Mouse (Mus musculus) 3134 (cell line): ENCODE measurements at regions not wholly inside any gene's neighbourhood (a gene's known extent, or its start where the extent isn't known, plus 50 kb on each side); places are given as distances from the start of the nearest gene placed in this dataset.

ENCODE experiments used
- DNase-seq: peaks from one replicate; pipeline ENCODE4 v3.0.0-alpha.2; 2011; ENCODE audit warnings: low spot score; ENCODE audit not compliant: insufficient read length; ENCODE audit errors: extremely low read depth

DNA sequence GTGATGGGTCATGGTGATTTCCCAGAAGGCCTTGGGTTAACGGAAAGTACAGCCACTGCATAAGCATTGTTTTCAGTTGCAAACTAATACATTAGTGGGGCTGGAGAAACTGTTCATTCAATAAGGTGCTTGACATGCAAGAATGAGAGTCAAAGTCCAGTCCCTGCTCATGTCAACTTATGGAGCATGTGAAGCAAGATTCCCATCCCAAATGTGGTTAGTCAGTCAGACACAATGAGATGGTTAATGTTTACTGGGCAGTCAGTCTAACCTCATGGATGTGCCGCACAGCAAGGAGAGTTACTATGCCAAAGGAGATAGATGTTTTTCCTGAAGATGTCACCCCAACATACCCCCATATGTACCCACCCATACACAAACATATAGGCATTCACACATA, 993.8 kb upstream of the Jmjd1c start:
- no peak for DNase-seq

DNA sequence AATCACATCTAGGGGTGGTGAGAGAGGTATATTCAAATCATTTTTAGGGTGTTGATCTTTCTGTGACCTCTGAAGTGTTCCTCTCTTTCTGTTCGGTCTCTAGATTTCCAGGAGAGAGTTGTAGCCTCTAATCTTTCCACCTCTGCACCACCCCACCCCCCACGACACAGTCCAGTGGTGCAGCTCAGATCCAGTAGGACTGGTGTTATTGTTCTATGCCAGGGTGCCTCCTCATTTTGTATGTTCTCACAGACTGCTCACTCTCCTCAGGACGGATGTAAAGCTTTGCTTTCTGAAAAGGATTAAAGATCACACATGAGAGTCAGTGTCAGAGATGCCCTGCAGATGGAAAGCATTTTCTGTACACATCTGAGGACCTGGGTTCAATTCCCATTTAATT, 964.6 kb upstream of the Jmjd1c start:
- DNase-seq = no peak

DNA sequence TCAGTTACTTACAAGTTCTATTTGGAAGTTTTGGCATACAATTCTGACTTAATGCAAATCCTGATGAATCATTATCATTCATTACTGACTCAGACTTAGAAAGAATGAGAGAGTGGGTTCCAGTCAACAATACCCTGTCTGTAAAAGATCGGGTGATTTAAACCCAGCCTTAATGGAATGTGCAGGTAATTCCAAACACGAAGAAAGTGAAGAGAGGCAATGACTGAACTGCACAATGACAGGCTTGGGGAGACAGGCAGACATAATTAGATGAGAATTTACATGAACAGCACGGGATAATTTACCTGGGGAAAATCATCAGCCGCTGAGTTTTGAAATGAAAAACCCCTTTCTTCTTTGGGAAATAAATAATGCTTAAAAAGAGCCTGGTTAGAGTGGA, 963.9 kb upstream of the Jmjd1c start:
- DNase-seq = no peak

DNA sequence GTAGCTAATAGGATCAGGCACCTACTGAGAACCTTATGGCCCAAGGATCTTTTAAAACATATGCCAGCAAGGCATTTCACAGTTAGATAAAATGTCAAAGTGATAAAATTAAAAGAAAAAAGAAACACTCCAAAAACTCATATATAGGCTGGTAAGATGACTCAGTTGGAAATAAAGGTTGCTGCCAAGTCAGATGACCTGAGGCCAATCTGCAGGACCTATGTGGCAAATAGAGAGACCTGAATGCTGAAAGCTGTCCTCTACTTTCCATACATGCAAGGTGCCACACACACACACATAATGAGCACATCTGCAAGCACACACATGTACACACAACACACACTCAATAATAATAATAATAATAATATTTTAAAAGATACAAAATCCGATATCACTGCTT, 953.5 kb upstream of the Jmjd1c start:
- DNase-seq = no peak

DNA sequence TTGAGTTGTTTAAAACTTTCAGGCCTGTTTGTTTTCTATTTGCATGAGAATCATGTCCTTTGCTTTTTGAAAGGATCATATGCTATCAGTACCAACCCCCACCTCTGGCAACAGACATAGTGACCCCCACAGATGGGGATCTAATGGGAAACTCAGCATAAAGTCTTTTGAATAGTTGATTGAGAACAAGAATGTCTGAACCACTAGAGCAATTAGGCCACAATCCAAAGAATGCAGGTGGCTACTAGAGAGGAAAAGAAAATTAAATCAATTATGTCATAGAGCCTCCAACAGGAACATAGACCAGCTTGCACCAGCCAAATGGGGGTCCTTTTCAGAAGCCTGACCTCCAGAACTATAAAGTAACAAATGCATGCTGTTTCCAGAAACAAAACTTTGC, 953.0 kb upstream of the Jmjd1c start:
- DNase-seq = no peak

DNA sequence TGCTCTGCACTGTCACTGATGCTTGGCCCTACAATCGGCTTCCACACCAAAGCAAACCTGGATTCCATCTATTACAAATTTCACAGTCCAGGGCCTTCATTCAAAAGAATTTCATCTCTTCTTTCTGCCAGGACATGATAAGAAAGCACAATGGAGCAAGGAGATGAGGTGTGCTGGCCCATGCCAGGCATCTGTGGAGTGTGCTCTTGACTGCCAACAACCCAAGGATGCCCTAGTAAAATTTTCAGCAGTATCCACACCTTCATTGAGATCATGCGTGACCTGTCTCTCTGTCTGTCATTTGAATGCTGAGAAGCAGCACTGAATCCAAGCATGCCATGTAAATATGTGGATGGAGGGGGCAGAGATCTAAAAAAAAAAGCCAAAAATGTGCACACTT, 945.0 kb upstream of the Jmjd1c start:
- DNase-seq = no peak

DNA sequence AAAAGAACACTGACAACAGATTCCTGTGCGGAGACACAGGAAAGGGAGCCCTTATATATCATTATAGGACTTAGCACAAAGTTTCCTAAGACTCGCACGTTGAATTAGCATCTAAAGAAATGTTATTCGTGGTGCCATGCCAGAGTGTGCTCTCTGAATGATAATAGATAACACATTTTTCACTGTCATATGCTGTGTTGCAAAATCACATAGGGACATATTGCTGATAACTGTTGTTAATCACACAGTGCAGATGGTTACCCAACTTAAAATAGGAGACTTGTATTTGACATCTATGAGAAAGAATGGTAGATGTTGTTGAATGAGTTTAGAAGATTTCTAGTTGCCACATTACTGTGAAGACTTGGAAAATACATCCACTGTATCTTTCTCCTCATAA, 943.1 kb upstream of the Jmjd1c start:
- DNase-seq = no peak

DNA sequence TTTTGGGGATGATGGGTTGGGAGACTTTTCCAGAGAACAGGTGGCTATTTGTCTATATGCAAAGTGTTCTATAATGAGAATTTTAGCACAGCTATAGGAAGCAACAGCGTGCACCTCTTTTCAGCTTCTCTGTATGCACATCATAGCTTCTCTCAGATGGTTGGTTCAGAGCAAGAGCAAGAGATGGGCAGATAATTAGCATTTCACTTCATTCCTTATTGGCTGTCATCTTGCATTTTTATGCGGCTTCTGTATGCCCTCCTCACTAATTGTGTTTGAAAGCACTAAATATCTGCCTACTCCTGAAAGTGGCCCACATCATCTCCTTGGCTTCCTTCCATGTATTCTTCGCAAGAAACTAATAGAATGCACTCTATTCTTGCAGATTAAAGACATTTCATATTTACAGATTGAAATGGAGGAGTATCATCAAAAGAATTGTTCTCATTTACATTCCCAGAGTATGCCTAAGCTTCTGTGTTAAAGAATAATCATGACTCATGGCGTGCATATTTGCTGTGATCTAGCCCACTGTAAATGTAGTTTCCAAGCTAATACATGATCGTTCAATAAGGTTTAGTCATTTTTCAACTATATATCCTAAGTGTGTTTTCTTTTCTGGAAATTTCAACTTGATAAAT, 934.9 kb upstream of the Jmjd1c start:
- no peak for DNase-seq

DNA sequence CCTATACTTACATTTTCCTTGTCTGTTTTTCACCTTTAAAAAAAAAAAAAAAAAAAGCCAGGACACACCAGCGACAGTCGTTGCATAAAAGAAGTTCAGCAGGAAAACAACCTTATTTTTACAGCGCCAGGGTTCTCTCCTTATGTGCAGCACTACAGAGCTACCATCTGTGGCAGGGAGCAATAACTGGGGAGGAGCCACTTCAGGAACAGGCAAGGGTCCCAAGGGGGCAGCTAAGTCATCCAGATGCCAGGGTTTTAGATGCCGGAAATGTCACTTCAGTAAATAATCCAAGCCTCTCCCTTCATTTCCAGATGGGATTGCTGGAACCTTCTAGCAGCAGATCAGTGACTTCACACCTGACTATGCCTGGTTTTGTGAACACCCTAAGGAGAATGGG, 923.1 kb upstream of the Jmjd1c start:
- no peak for DNase-seq

DNA sequence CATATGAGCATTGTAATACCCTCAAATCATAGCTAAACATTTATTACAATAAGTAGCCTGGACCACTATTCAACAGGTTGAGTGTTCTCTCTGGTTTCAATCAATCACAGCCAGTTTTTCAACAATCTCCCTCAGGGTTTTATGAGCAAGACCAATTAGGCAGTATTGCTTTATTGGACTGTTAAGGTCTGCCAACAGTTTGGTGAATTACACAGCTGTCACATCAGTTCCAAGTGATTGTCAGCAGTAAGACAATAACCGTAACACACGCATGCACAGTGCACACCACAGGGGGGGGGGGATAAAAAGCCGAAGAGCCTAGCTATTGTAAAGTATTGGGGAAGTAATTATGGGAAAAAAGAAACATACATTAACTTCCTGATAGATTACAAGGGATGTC, 918.6 kb upstream of the Jmjd1c start:
- DNase-seq = no peak

DNA sequence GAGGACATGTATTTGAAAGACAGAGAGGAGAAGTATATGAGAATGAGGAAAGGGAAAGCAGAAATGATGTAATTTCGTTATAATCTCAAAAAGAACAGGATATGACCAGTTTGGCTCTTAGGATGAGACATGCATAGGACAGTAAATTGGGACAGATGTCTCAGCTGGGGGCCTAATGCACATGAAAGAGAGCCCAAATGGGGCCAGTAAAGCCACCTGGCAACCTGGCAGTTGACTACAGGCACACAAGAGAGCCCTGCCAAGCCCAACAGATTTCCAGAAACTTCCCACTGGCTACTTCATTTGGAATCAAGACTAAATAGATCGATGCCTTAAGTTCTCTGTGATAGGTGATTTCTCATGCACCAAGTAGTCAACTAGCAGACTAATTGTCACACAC, 914.7 kb upstream of the Jmjd1c start:
- DNase-seq = no peak

DNA sequence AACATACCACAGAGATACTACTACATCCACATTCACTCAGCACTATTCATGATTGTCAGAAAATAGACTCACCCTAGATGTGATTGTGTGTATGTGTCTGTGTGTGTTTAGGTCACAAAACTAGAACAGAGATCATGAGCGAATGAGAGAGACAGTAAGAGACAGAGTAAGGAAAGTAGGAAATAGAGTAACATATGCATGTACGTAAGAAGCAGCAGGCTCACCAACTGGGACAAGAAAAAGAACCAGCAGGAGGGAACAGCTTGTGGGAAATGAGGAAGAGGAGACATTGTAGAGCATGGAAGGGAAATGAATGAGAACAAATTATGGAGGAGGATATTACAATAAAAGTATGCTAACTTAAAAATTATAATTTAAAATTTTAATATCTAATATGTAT, 912.9 kb upstream of the Jmjd1c start:
- no peak for DNase-seq

DNA sequence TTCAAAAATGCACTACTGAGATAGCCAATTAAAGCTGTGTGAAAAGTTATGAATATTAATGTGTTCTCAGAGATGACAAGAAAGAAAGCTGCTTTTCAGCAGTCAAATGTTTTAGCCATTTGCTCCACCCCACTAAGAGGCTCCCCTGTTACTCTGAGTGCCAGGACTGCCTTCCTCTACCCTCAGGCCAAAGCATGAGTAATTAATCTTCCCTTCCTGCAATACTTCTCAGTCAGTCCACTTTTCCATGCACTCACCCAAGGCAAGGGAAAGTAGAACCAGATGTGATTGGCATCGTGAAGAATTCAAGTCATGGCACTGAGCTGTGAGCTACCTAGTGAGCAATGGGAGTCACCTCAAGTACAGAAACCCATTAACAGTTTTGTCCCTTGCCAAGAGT, 908.9 kb upstream of the Jmjd1c start:
- DNase-seq = no peak

DNA sequence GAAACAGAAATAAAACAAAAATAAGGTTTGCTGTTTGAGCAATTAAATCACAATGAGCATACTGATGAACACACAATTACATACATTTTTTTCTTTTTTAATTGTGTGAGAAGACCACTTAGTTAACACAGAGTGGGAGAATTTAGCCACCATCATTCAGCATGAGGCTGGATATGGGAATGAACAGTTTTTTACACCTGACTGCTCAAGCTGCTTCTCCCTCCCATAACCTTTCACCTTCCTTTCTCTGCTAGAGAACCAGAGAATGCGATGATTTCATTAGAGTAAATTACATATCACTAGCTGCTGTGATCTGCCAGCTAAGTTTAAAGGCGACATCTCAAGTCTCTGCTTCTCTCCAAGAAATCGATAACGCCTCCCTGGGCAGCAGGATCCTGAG, 894.8 kb upstream of the Jmjd1c start:
- DNase-seq = no peak

DNA sequence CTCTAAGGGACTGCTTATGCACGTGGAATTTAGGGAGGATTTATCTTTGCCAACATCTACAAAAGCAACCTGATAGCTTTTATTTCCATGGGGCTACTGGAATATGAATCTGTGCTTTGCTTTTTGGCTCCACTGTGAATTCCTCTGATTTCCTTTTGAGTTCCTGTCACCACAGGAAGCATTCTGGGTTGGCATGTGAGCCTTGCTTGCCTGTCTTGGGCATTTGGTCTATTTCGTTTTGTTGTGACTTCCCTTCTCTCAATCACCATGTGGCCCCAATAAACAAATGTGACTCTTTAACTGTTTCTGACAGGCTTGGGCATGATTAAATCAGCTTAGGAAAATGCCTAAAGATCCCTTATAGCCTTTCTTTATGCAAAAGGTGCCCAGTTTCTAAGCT, 867.8 kb upstream of the Jmjd1c start:
- DNase-seq = no peak

DNA sequence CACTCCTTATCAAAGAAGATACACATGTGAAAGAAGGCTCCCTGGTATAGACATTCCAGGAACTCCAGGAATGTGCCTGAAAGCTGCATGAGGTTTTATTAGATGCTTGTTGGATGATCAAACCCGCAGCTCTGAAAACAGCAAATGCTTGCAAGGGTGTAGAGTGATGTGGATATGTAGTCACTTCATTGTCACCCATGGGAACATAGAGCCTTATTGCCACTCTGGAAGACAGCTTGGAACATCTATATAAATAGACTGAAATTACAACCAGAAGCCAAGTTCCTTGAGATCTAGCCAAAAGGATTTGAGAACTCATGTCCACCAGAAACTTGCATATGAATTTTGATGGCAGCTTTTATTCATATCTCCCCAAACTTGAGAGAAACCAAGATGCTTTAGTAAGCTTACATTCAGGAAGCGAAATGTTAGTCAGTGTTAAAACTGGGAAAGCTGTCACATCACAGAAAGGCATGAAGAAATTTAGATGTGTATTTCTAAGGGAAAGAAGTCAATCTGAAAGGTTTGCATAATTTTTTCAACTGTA, 861.5 kb upstream of the Jmjd1c start:
- no peak for DNase-seq

DNA sequence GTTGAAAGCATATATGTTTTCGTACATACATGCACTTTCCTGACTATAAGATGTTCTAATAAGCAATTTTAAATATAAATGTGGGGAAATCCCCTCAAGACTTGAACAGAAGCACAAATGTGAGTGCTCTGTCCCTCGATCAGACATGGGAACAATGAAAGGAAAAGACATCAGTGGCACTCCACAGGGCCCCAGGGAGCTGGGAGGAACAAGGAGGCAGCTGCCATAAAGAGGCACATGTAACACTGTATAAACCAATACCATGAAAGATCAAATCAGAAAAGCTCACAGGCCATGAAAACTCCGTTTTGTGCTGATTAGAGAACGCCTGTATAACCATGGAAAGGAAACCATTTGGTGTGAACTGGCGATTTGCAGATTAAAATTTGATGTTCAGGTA, 839.5 kb upstream of the Jmjd1c start:
- no peak for DNase-seq

DNA sequence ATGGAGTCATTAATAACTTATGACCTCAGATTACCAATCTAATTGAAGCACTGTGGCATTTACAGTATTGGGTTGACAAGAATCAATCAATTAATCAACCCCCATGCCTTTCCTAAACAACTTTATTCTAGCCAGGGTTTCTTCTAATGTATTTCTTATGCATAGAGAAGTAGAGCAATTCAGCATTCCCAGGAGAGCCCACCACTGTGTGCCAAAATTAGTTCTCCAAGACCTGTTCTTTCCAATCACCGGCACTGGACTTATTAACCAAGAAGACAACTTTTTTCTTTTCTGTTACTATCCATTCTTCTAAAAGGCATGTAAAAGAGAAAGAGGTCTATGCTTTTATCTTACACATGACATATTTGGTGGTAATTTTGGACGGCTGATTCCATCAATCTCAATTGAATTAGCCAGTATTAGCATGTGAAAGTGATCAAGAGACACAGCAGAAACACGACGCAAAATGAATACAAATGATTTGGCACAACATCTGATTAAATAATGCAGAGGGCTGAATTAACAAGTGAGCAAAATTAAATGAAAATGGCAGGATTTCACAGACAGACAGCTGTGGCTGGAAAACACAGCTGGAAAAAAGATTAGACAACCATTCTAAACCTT, 825.2 kb upstream of the Jmjd1c start:
- no peak for DNase-seq

DNA sequence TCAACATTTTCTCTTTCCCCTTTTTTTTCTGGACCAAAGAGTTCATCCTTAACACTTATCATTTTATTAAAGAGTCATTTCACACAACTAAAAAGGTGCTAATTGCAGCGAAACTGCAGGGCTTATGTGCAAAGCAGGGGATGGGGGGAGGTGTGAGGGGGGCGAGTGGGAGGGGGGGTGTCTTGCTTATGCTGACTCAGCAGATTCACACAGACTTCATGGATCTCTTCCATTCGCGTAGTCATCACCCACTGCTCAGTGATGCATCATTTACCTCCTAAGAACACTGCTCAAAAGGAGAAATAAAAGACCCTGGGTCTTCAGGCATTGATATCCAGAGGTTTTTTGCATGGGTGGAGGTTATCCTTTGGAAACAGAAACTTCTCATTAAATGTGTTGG, 800.3 kb upstream of the Jmjd1c start:
- no peak for DNase-seq

DNA sequence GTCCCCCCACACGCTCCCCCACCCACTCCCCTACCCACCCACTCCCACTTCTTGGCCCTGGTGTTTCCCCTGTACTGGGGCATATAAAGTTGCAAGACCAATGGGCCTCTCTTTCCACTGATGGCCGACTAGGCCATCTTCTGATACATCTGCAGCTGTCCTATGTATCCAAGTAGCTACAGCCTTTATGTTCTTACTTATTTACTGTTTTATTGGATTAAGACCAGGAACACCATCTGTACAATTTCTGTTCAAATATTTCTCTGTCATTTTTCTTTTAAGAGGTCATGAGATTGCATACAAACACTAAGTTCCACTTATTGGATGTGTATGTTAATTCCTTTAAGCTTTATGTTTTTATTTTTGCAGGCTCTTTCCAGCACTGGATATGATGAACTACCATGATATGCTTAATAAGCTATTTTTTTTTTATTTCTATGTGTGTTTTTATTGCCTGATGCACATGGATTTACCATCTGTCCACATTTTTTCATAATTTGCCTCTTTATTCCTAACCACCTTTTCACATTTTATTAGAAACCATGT, 792.6 kb upstream of the Jmjd1c start:
- no peak for DNase-seq

DNA sequence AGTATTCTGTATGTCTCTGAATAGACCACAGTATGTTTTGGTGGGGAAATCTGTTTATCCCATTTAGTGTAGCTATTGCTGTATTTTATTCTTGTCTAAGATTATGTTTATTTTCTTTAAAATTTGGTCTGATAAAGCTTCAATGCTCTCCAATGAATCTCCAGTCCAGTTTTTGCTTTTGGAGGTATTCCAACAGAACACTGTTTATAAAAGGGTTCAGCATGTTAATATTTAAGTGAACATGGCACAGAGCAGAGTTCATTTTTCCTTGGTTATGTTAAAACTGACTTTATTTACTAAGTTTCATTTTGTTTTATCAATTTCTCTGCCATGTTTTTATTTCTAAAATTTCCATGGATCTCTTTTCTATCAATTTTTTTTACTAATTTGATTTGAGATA, 791.0 kb upstream of the Jmjd1c start:
- no peak for DNase-seq

DNA sequence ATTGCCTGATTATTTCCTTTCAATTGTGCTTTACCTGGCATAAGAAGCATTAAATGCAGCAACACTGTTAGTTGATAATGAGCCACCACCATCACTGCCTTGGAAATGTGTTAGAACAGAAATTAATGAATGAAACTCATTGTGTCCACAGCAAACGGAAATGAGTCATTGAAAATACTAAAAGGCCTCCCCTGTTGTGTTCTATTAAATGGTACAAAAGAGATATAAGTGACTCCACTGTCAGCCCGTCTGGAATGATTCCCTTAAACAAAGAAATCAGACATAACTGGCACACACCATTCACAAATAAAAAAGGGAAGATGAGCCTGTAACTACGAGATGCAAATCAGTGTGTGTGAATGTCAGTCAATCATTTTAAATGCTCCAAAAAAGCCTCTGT, 764.8 kb upstream of the Jmjd1c start:
- no peak for DNase-seq
